Mouse (Mus musculus) midbrain, embryonic 10.5 days (tissue): ENCODE measurements at regions not wholly inside any gene's neighbourhood (a gene's known extent, or its start where the extent isn't known, plus 50 kb on each side); places are given as distances from the start of the nearest gene placed in this dataset.

Source experiments
- DNase-seq: peaks from one replicate; pipeline ENCODE4 v3.0.0-alpha.2; 2017; ENCODE audit warnings: low spot score
- H3K27ac ChIP-seq: fragments of 300-500 bp; sonication (generic); replicated peaks from 2 replicates; pipeline ENCODE4 v1.5.1; 2016; ENCODE audit warnings: mild to moderate bottlenecking
- H3K27me3 ChIP-seq: fragments of 300-500 bp; sonication (generic); 2 replicates; pipeline ENCODE4 v1.6.1; 2016; ENCODE audit warnings: low read depth, mild to moderate bottlenecking; ENCODE audit not compliant: poor library complexity, severe bottlenecking
- H3K36me3 ChIP-seq: fragments of 300-500 bp; sonication (generic); 2 replicates; pipeline ENCODE4 v1.6.1; 2016; ENCODE audit warnings: mild to moderate bottlenecking, moderate library complexity
- H3K4me1 ChIP-seq: fragments of 300-500 bp; sonication (generic); 2 replicates; pipeline ENCODE4 v1.6.1; 2016
- H3K4me3 ChIP-seq: fragments of 300-500 bp; sonication (generic); 2 replicates; pipeline ENCODE4 v1.5.1; 2016; ENCODE audit warnings: mild to moderate bottlenecking, moderate library complexity
- H3K9me3 ChIP-seq: fragments of 300-500 bp; sonication (generic); replicated peaks from 2 replicates; pipeline ENCODE4 v1.6.1; 2016; ENCODE audit warnings: mild to moderate bottlenecking
- WGBS: fragments of 180-500 bp; shearing (Covaris S2); methylation state at CpG from one replicate; pipeline ENCODE4 v1.1.7; 2016; 5-methylcytosine and 5-hydroxymethylcytosine counted together

GRCm38 (mm10) chr3:37981481-37982180, 257.3 kb upstream of the Gm5148 start:
- DNase-seq = no peak
- H3K9me3 ChIP-seq = no peaks in the 10 kb centered on the region
- H3K4me3 ChIP-seq = no peak overlapping the region
- peaks cover 91% of the 10 kb centered on the region for H3K27me3 ChIP-seq
- 62% methylated on average over 7 of the region's 7 CpGs for WGBS
- H3K4me1 ChIP-seq = peaks cover 10% of the 10 kb centered on the region; the same call in 1 of the 2 replicates
- H3K36me3 ChIP-seq = no peaks in the 10 kb centered on the region
- no peak overlapping the region for H3K27ac ChIP-seq

GRCm38 (mm10) chr3:37979871-37980270, 255.6 kb upstream of the Gm5148 start:
- Histone ChIP-seq H3K4me3 (no peak overlapping the region), H3K9me3 (no peaks in the 10 kb centered on the region), H3K36me3 (no peaks in the 10 kb centered on the region), H3K27ac (no peak overlapping the region), H3K27me3 (peaks cover 91% of the 10 kb centered on the region), H3K4me1 (peaks cover 18% of the 10 kb centered on the region)
- DNase-seq = no peak
- whole genome bisulfite sequencing = 58% methylated on average over 5 of the region's 5 CpGs

- peaks cover 81% of the 10 kb centered on the region for H3K27me3 ChIP-seq
- no peaks in the 10 kb centered on the region for H3K9me3 ChIP-seq
- no peak overlapping the region for H3K27ac ChIP-seq
- 49% methylated on average over 6 of the region's 6 CpGs for WGBS
- H3K36me3 ChIP-seq = no peaks in the 10 kb centered on the region
- no peak for DNase-seq
- H3K4me1 ChIP-seq = peaks cover 18% of the 10 kb centered on the region
- no peak overlapping the region for H3K4me3 ChIP-seq
Observed at GRCm38 (mm10) chr3:37978481-37978880, 254.2 kb upstream of the Gm5148 start.

- Histone ChIP-seq H3K4me3 (no peak overlapping the region), H3K36me3 (no peaks in the 10 kb centered on the region), H3K27ac (no peak overlapping the region), H3K9me3 (no peaks in the 10 kb centered on the region), H3K27me3 (peaks cover 71% of the 10 kb centered on the region), H3K4me1 (peaks cover 18% of the 10 kb centered on the region)
- DNase-seq = no peak
- 67% methylated on average over 3 of the region's 3 CpGs for WGBS
Observed at GRCm38 (mm10) chr3:37977453-37977852, 253.2 kb upstream of the Gm5148 start.

DNA sequence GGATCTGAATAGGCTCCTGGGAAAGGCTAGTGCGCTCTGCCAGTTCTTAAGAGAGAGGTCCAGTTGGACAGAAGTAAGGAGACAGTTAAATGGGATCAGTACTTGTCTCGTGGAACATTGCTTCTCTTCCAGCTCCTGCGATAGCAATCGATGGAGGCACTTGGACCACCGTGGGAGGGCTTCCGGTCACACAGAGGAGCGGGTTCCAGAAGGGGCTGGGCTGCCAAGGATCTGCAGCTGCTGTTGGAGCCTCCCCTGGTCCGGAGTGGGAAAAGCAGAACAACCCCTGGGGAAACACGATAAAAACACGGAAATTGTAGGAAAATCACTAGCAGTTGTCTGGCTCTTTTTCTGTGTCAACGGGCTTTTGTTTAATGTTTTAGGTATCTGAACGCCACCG, 252.3 kb upstream of the Gm5148 start:
- no peak overlapping the region for H3K4me3 ChIP-seq
- peak; percentile 29 for DNase-seq
- H3K27me3 ChIP-seq = peaks cover 62% of the 10 kb centered on the region
- no peaks in the 10 kb centered on the region for H3K9me3 ChIP-seq
- H3K27ac ChIP-seq = no peak overlapping the region
- peaks cover 15% of the 10 kb centered on the region for H3K4me1 ChIP-seq
- 54% methylated on average over 13 of the region's 13 CpGs for WGBS
- H3K36me3 ChIP-seq = no peaks in the 10 kb centered on the region

- 68% methylated on average over 11 of the region's 11 CpGs for WGBS
- H3K27me3 ChIP-seq = peaks cover 49% of the 10 kb centered on the region
- no peaks in the 10 kb centered on the region for H3K9me3 ChIP-seq
- peaks cover 12% of the 10 kb centered on the region for H3K4me1 ChIP-seq
- H3K4me3 ChIP-seq = no peak overlapping the region
- no peaks in the 10 kb centered on the region for H3K36me3 ChIP-seq
- no peak overlapping the region for H3K27ac ChIP-seq
- DNase-seq = no peak
Observed at GRCm38 (mm10) chr3:37975194-37975756, 251.0 kb upstream of the Gm5148 start.

- Histone ChIP-seq H3K36me3 (no peaks in the 10 kb centered on the region), H3K4me3 (no peak overlapping the region), H3K9me3 (no peaks in the 10 kb centered on the region), H3K27me3 (peaks cover 27% of the 10 kb centered on the region; the same call in 1 of the 2 replicates), H3K27ac (no peak overlapping the region), H3K4me1 (peaks cover 12% of the 10 kb centered on the region)
- DNase-seq = no peak
- WGBS = 87% methylated on average over 3 of the region's 3 CpGs
Observed at GRCm38 (mm10) chr3:37972931-37973330, 248.6 kb upstream of the Gm5148 start.

- WGBS = 76% methylated on average over 2 of the region's 2 CpGs
- Histone ChIP-seq H3K4me3 (no peak overlapping the region), H3K27me3 (peaks cover 16% of the 10 kb centered on the region; the same call in 1 of the 2 replicates), H3K27ac (no peak overlapping the region), H3K36me3 (no peaks in the 10 kb centered on the region), H3K4me1 (peaks cover 8% of the 10 kb centered on the region), H3K9me3 (no peaks in the 10 kb centered on the region)
- DNase-seq = no peak
Observed at GRCm38 (mm10) chr3:37971240-37971639, 246.9 kb upstream of the Gm5148 start.

DNA sequence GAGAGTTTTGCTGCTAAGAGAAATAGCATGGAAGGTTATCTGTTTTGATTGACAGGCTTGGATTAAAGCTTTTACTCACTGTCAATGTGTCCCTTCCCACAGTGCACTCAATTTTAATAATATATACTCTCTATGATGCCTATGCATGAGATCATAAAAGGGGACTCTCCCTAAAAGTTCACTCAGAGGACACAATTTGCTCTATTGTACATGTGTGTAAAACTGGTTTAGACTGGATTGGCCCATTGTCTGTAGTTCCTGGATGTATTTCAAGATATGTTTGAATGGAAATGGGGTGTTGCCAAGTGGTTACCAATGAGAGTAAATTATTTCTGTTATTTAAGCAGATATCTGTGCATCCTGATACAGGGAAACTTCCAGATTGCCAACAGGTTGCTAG, 244.4 kb upstream of the Gm5148 start:
- H3K9me3 ChIP-seq = no peaks in the 10 kb centered on the region
- DNase-seq = no peak
- no peaks in the 10 kb centered on the region for H3K36me3 ChIP-seq
- H3K27ac ChIP-seq = no peak overlapping the region
- no peaks in the 10 kb centered on the region for H3K4me1 ChIP-seq
- H3K27me3 ChIP-seq = no peaks in the 10 kb centered on the region
- H3K4me3 ChIP-seq = no peak overlapping the region

DNA sequence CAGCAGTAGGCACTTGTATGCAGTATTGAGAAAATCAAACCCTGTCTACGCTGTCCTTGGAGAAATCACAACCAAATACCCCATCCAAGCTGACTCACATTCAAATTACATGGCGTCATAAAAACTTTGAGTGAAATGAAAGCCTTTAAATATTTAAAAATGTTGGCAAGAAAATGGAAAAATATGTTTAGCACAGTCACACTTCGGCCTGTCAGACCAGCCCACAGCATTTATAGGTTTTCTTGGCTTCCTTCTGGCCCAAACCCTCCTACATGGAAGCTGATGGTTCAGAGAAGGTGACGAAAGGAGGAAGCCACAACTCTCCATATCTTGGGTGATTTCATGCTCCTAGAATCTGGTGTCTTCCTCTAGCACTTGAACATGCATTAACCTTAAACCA, 240.9 kb upstream of the Gm5148 start:
- H3K4me3 ChIP-seq = no peak overlapping the region
- H3K27ac ChIP-seq = no peak overlapping the region
- H3K27me3 ChIP-seq = no peaks in the 10 kb centered on the region
- H3K9me3 ChIP-seq = no peaks in the 10 kb centered on the region
- H3K4me1 ChIP-seq = no peaks in the 10 kb centered on the region
- DNase-seq = no peak
- WGBS = 90% methylated on average over 4 of the region's 4 CpGs
- no peaks in the 10 kb centered on the region for H3K36me3 ChIP-seq

- DNase-seq = no peak
- no peak overlapping the region for H3K27ac ChIP-seq
- WGBS = 87% methylated on average over 5 of the region's 5 CpGs
- no peak overlapping the region for H3K4me3 ChIP-seq
- H3K27me3 ChIP-seq = no peaks in the 10 kb centered on the region
- no peaks in the 10 kb centered on the region for H3K4me1 ChIP-seq
- no peaks in the 10 kb centered on the region for H3K9me3 ChIP-seq
- H3K36me3 ChIP-seq = no peaks in the 10 kb centered on the region
Observed at GRCm38 (mm10) chr3:37964083-37964482, 239.8 kb upstream of the Gm5148 start.

- Histone ChIP-seq H3K4me1 (no peaks in the 10 kb centered on the region), H3K27ac (no peak overlapping the region), H3K4me3 (no peak overlapping the region), H3K9me3 (no peaks in the 10 kb centered on the region), H3K36me3 (no peaks in the 10 kb centered on the region), H3K27me3 (no peaks in the 10 kb centered on the region)
- no peak for DNase-seq
- 90% methylated on average over 8 of the region's 8 CpGs for WGBS
Observed at GRCm38 (mm10) chr3:37962811-37963210, 238.5 kb upstream of the Gm5148 start.

- no peak for DNase-seq
- Histone ChIP-seq H3K27me3 (no peaks in the 10 kb centered on the region), H3K4me1 (no peaks in the 10 kb centered on the region), H3K9me3 (no peaks in the 10 kb centered on the region), H3K36me3 (no peaks in the 10 kb centered on the region), H3K4me3 (no peak overlapping the region), H3K27ac (no peak overlapping the region)
- WGBS = 90% methylated on average over 12 of the region's 12 CpGs
Observed at GRCm38 (mm10) chr3:37962043-37962810, 237.9 kb upstream of the Gm5148 start.
